Mouse (Mus musculus) heart, embryonic 15.5 days (tissue): Measurements from ENCODE around the gene Olfr571. TPM values are rescaled to one million over a fixed set of nuclear protein-coding genes. Genes with fewer than 3 reads are reported as not detected.

Source experiments
- ATAC-seq: fragments of 200-750 bp; cut with Nextera tagmentation; replicated peaks from 2 replicates; pipeline ENCODE4 v1.8.0; 2017; ENCODE audit warnings: low read depth, moderate TSS enrichment; ENCODE audit not compliant: insufficient number of reproducible peaks, insufficient read depth, low FRiP score
- H3K27ac ChIP-seq: fragments of 300-500 bp; sonication (generic); 2 replicates; pipeline ENCODE4 v1.5.1; 2015; ENCODE audit warnings: mild to moderate bottlenecking, inconsistent platforms
- H3K27me3 ChIP-seq: fragments of 300-500 bp; sonication (generic); 2 replicates; pipeline ENCODE4 v1.6.1; 2015; ENCODE audit warnings: inconsistent platforms
- H3K36me3 ChIP-seq: fragments of 300-500 bp; sonication (generic); 2 replicates; pipeline ENCODE4 v1.6.1; 2015; ENCODE audit warnings: mild to moderate bottlenecking, inconsistent platforms
- H3K4me1 ChIP-seq: fragments of 300-500 bp; sonication (generic); replicated peaks from 2 replicates; pipeline ENCODE4 v1.6.1; 2015; ENCODE audit warnings: inconsistent platforms
- H3K4me2 ChIP-seq: fragments of 300-500 bp; sonication (generic); 2 replicates; pipeline ENCODE4 v1.6.1; 2015; ENCODE audit warnings: inconsistent platforms, mild to moderate bottlenecking, moderate library complexity
- H3K4me3 ChIP-seq: fragments of 300-500 bp; sonication (generic); 2 replicates; pipeline ENCODE4 v1.5.1; 2015; ENCODE audit warnings: mild to moderate bottlenecking, inconsistent platforms
- H3K9ac ChIP-seq: fragments of 300-500 bp; sonication (generic); 2 replicates; pipeline ENCODE4 v1.6.1; 2015; ENCODE audit warnings: mild to moderate bottlenecking, inconsistent platforms
- H3K9me3 ChIP-seq: fragments of 300-500 bp; sonication (generic); replicated peaks from 2 replicates; pipeline ENCODE4 v1.6.1; 2016; ENCODE audit warnings: inconsistent platforms
- WGBS: fragments of 180-500 bp; shearing (Covaris S2); methylation state at CpG from one replicate; pipeline ENCODE4 v1.1.7; 2015; ENCODE audit warnings: mixed read lengths; 5-methylcytosine and 5-hydroxymethylcytosine counted together
- polyA plus RNA-seq: library from polyadenylated mRNA; unstranded; fragments of >200 nt; fragmentation: Nextera tagmentation; extraction: Ambion mirVana; gene quantifications from 2 replicates; pipeline ENCODE4 v1.2.1, GENCODE M21; 2015

Olfr571 gene
- polyA plus RNA-seq, result not detected in 2 replicates

DNA sequence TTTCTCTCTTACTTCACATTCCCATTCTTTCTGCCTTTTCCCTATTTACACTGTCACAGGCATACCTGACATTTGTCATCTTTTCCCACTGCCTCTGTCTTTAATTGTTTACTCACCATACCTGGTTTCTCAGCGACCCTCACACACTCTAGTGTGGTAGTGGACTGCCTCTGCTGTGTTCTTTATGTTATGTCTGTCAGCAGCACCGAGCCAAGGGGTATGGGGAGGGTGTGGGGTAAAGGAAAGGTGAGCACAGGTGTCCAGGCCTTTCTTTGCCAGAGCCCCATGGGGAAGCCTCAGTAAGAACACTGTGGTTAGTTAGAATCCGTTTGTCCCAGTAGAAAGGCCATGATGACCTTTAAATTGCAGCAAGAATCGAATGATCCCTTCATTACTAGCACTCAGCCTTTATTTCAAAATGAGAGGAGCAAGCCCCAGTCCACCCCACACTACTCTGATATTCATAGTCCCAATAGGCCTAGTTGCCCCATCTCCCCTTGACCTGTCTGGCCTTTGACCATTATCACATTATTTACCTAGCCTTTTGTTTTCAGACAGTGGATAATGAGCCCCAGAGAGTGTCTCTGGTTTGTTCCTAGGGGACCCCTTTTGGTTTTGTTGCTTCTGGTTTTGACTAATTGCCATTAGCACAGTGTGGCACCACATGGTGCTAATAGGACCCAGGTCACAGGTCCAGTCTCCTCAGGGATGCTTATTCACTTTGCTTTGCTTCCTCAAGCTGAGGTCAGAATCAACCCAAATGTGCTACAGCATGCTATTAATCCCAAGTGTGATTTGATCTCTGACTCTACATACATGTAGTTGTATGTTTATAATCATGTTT is at the start of gene Olfr571:
Gene Olfr571, minus strand, starts transcription at position 505 of the 844 bp plus-strand sequence.
- no peak for ATAC-seq
- Histone ChIP-seq H3K4me3 (no peak within 1 kb of the TSS), H3K27ac (no peak within 1 kb of the TSS), H3K9ac (no peak within 1 kb of the TSS), H3K27me3 (no peaks in the 10 kb centered on the region), H3K4me1 (peaks cover 3% of the 10 kb centered on the region; the same call in 1 of the 2 replicates), H3K36me3 (no peaks in the 10 kb centered on the region), H3K4me2 (no peak within 1 kb of the TSS), H3K9me3 (no peaks in the 10 kb centered on the region)
- 63% methylated on average over 4 of the region's 4 CpGs for WGBS

GRCm38 (mm10) chr7:102962360-102962759 is 45.0 kb upstream of the Olfr571 start, which contains the start of gene Olfr576:
Gene Olfr576, plus strand, starts transcription at chr7:102962660.
- 18% methylated on average over 2 of the region's 2 CpGs for WGBS
- no peak within 1 kb of the TSS for H3K27ac ChIP-seq
- no peak within 1 kb of the TSS for H3K9ac ChIP-seq
- H3K4me1 ChIP-seq, result no peaks in the 10 kb centered on the region
- no peaks in the 10 kb centered on the region for H3K36me3 ChIP-seq
- H3K9me3 ChIP-seq, result no peaks in the 10 kb centered on the region
- H3K27me3 ChIP-seq, result no peaks in the 10 kb centered on the region
- no peak within 1 kb of the TSS for H3K4me2 ChIP-seq
- no peak within 1 kb of the TSS for H3K4me3 ChIP-seq
- ATAC-seq, result no peak

GRCm38 (mm10) chr7:102958593-102958992 is 41.3 kb upstream of the Olfr571 start, which contains the start of gene Olfr575:
Gene Olfr575, minus strand, starts transcription at chr7:102958775.
- ATAC-seq, result no peak
- no peak within 1 kb of the TSS for H3K27ac ChIP-seq
- no peaks in the 10 kb centered on the region for H3K27me3 ChIP-seq

DNA sequence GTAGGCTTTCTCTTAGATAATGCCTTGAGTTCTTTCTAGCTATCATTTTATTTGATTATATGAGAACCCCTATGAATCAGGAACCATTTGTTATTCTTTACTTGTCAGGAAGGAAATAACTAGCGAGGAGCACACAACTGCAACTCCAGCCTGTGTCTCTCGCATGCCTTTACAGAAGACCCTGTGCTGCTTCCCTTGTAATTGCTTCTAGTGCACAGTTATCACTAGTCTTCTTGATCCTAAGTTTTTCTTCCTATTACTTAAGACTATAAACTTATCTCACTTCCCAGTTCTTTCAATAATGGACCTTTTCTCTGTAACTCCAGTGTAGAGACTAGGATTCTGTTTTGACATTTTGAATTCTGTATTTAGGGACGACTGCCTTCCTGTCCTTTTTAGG is 40.8 kb upstream of the Olfr571 start:
- Histone ChIP-seq H3K4me2 (no peak overlapping the region), H3K9ac (no peak overlapping the region), H3K36me3 (no peaks in the 10 kb centered on the region), H3K4me1 (no peaks in the 10 kb centered on the region), H3K9me3 (no peaks in the 10 kb centered on the region), H3K27me3 (no peaks in the 10 kb centered on the region), H3K27ac (no peak overlapping the region), H3K4me3 (no peak overlapping the region)
- 62% methylated on average over 3 of the region's 3 CpGs for WGBS
- no peak for ATAC-seq

More at GRCm38 (mm10) chr7:102958593-102958992, 41.3 kb upstream of the Olfr571 start, which contains the start of gene Olfr575:
- Histone ChIP-seq H3K9me3 (no peaks in the 10 kb centered on the region), H3K4me3 (no peak within 1 kb of the TSS), H3K4me2 (no peak within 1 kb of the TSS), H3K36me3 (no peaks in the 10 kb centered on the region), H3K9ac (no peak within 1 kb of the TSS), H3K4me1 (no peaks in the 10 kb centered on the region)
- WGBS, result 20% methylated on average over 1 of the region's 1 CpGs

DNA sequence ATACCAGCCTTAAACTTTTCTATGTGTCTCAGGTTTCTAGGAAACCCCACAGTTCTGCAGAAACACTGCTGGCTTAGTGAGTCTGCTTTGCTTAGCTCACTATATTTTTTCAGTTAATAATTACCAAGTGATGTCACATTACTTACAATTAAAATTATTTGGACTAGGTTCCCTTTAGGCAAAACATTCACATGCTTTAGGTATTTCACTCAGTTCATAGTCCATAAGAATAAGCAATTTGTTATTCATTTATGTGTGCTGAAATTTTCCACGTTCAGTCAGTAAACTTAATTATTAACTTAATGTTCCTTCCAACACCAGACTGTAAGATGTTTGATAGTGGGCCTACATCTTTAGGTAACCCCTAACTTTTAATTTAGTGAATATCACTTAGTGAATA is 33.4 kb upstream of the Olfr571 start:
- Histone ChIP-seq H3K9me3 (no peaks in the 10 kb centered on the region), H3K36me3 (no peaks in the 10 kb centered on the region), H3K4me2 (no peak overlapping the region), H3K4me3 (no peak overlapping the region), H3K9ac (no peak overlapping the region), H3K27ac (no peak overlapping the region), H3K4me1 (no peaks in the 10 kb centered on the region), H3K27me3 (no peaks in the 10 kb centered on the region)
- 58% methylated on average over 1 of the region's 1 CpGs for whole genome bisulfite sequencing
- ATAC-seq, result no peak

GRCm38 (mm10) chr7:102948167-102948566 is 30.8 kb upstream of the Olfr571 start, which contains the start of gene Olfr574:
Gene Olfr574, plus strand, starts transcription at chr7:102948467.
- Histone ChIP-seq H3K36me3 (no peaks in the 10 kb centered on the region), H3K9me3 (no peaks in the 10 kb centered on the region), H3K27ac (no peak within 1 kb of the TSS), H3K4me1 (no peaks in the 10 kb centered on the region), H3K27me3 (no peaks in the 10 kb centered on the region), H3K9ac (no peak within 1 kb of the TSS), H3K4me2 (no peak within 1 kb of the TSS), H3K4me3 (no peak within 1 kb of the TSS)
- WGBS, result 76% methylated on average over 1 of the region's 1 CpGs
- no peak for ATAC-seq

GRCm38 (mm10) chr7:102943417-102943816 is 26.1 kb upstream of the Olfr571 start:
- Histone ChIP-seq H3K27ac (no peak overlapping the region), H3K4me2 (no peak overlapping the region), H3K4me1 (no peaks in the 10 kb centered on the region), H3K27me3 (no peaks in the 10 kb centered on the region), H3K36me3 (no peaks in the 10 kb centered on the region), H3K9me3 (no peaks in the 10 kb centered on the region), H3K4me3 (no peak overlapping the region), H3K9ac (no peak overlapping the region)
- no peak for ATAC-seq
- WGBS, result 71% methylated on average over 1 of the region's 1 CpGs

GRCm38 (mm10) chr7:102942475-102942874 is 25.1 kb upstream of the Olfr571 start, which contains the start of gene Olfr573-ps1:
Gene Olfr573-ps1, minus strand, starts transcription at chr7:102942575.
- no peak within 1 kb of the TSS for H3K9ac ChIP-seq
- no peak within 1 kb of the TSS for H3K4me2 ChIP-seq
- no peaks in the 10 kb centered on the region for H3K27me3 ChIP-seq
- H3K4me1 ChIP-seq, result no peaks in the 10 kb centered on the region
- no peak within 1 kb of the TSS for H3K27ac ChIP-seq
- 78% methylated on average over 2 of the region's 2 CpGs for WGBS
- no peaks in the 10 kb centered on the region for H3K36me3 ChIP-seq
- no peak for ATAC-seq
- H3K9me3 ChIP-seq, result no peaks in the 10 kb centered on the region
- no peak within 1 kb of the TSS for H3K4me3 ChIP-seq

DNA sequence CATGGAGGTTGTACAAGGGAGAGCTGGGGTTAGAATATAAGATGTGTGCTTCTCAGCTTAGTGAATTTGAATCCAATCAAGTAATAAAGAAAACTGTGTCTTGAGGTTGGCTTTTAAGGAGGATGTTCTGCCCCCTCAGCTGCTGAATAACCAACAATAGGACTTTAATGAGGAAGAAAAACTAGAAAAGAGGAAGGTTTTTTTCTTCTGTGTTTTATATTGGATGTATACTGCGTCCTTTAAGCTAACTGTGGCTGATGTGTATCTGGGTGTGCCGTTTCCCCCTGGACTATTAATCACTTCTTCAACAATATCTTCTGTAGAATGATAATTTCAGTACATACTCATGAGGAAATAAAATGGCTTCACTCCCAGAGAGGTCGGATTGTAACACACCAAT is 9.8 kb upstream of the Olfr571 start:
- 70% methylated on average over 3 of the region's 3 CpGs for WGBS
- Histone ChIP-seq H3K27ac (no peak overlapping the region), H3K36me3 (no peaks in the 10 kb centered on the region), H3K27me3 (no peaks in the 10 kb centered on the region), H3K9ac (no peak overlapping the region), H3K9me3 (no peaks in the 10 kb centered on the region), H3K4me3 (no peak overlapping the region), H3K4me2 (no peak overlapping the region), H3K4me1 (no peaks in the 10 kb centered on the region)
- ATAC-seq, result no peak

DNA sequence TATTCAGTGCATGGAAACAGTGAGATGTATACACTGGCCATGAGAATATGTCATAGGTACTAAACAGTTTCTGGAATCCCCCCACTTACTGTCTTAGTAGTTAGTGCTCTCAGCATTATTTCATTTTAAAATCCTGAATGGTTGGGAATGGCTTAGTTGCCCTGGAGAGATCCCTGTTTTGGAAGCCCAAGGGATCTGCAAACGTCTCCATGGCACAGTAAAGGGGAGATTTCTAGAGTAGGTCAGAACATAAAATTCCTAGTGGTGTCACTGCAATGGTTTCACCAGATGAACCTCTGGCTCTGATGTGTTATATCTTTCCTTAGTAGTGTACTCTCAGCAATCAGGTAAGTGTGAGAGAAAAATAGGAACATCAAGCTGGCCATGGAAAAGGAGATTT is 6.8 kb upstream of the Olfr571 start, which contains the start of gene Olfr572:
Gene Olfr572, plus strand, starts transcription at position 301 of the 400 bp plus-strand sequence.
- H3K27ac ChIP-seq, result no peak within 1 kb of the TSS
- H3K4me3 ChIP-seq, result no peak within 1 kb of the TSS
- 50% methylated on average over 1 of the region's 1 CpGs for WGBS
- no peak within 1 kb of the TSS for H3K9ac ChIP-seq
- H3K4me2 ChIP-seq, result no peak within 1 kb of the TSS
- ATAC-seq, result no peak
- no peaks in the 10 kb centered on the region for H3K4me1 ChIP-seq
- no peaks in the 10 kb centered on the region for H3K27me3 ChIP-seq
- no peaks in the 10 kb centered on the region for H3K9me3 ChIP-seq
- no peaks in the 10 kb centered on the region for H3K36me3 ChIP-seq

DNA sequence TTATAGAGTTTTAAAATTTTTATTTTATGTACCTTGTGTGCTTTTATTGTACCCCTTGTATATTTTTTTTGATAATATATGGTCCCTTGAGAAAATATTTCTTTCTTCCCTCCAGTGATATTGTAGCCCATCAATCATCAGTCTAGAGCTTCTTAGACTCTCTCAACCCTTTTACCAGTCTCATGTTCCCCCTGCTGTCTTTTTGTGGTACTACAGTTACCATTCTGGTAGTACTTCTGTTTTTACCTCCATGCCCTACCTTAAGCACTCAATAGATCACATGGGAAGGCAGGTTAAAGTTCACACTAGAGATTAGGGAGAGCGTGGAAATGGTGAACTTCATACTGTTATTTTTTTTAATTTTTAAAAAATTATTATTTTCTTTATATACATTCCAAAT is 2.3 kb upstream of the Olfr571 start:
- 9% methylated on average over 1 of the region's 1 CpGs for WGBS
- no peaks in the 10 kb centered on the region for H3K9me3 ChIP-seq
- H3K9ac ChIP-seq, result no peak overlapping the region
- H3K27ac ChIP-seq, result no peak overlapping the region
- H3K4me2 ChIP-seq, result no peak overlapping the region
- H3K4me1 ChIP-seq, result peaks cover 3% of the 10 kb centered on the region; the same call in 1 of the 2 replicates
- H3K36me3 ChIP-seq, result no peaks in the 10 kb centered on the region
- H3K27me3 ChIP-seq, result no peaks in the 10 kb centered on the region
- ATAC-seq, result no peak
- no peak overlapping the region for H3K4me3 ChIP-seq
